Mouse (Mus musculus): ENCODE data around the gene Slc16a1. TPM values are rescaled to one million over a fixed set of nuclear protein-coding genes. Genes with fewer than 3 reads are reported as not detected.
"Not testable (repeated sequence)": the region's sequence is repeated elsewhere in the genome, so short reads cannot be mapped to it uniquely, and the experiment has no call there.

Gene Slc16a1
- polyA plus RNA-seq, 1 experiment from 2014 or later, result 35.6 TPM

DNA sequence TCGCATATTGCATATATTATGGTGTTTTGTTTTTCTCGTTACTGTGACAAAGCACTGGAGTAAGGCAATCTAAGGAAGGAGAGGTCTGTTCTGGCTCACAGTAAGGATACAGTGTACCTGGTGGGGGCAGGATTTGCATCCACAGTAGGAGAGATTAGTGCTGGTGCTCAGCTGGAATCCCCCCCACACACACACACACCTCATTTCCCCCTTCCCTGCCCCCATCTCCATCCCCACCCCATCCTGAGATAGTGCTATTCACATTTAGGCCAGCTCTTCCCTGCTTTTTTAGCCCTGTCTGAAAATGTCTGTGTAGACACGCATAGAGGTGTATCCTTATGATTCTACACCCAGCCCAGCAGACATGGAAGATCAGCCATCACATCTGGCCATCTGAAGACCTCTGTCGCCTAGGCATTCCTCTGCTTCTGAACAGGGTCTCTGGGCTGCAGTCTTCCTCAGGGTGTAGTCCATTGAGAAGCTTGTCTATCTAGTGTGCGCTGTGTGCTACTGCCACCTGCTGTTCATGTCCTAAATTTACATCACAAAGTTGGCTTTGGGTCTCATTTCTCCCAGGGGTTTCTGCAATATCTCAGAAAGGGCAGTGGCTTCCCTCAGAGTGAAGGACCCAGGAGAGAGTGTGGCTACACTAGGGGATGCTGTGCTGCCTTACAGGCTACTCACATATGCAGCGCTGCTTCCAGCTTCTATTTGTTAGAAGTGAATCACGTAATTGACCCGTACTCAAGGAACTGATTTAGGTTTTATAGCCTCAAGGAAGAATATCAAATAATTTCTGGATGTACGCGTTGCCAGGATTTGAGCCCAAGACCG lies 44.4 kb downstream of the Slc16a1 start:
- peak; percentile 43; the same call in 1 of the 2 replicates for ATAC-seq (ENCODE audit: insufficient read depth, low FRiP score, low read depth)
- 58% methylated on average over 11 of the region's 11 CpGs for WGBS

DNA sequence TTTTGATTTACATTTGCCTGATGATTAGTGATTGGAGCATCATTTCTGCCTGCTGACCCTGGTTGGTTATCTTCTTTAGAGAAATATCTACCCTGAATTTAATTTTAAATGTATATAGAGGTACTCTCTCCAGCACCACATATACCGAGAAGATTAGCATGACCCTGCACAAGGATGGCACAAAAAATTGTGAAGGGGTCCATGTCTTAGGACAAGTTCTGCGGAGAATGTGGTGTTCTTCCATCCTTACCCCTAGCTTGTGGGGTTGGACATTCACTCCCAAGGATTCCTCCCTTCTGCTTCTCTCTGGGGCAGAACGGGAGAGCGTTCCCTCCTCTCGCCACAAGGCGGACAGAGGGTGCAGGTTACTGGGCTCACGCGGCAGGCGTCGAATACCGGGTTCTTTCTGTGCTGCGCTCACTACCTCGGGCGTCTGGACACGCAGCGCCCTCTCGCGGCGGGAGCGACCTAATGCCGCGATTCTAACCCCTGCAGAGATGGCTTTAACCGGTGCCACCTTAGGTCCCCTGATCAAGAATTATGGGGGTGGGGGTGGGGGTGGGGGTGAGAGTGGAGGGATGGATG lies 62.4 kb downstream of the Slc16a1 start:
- no peak overlapping the region for H3K4me2 ChIP-seq
- no peaks in the 10 kb centered on the region for H3K27me3 ChIP-seq (replicated peaks)
- WGBS, result 5% methylated on average over 23 of the region's 23 CpGs
- H3K9me3 ChIP-seq, result no peaks in the 10 kb centered on the region
- no peaks in the 10 kb centered on the region for H3K4me1 ChIP-seq
- no peak overlapping the region for H3K27ac ChIP-seq
- H3K9ac ChIP-seq, result no peak overlapping the region
- no peak overlapping the region for H3K4me3 ChIP-seq (replicated peaks)
- H3K36me3 ChIP-seq, result no peaks in the 10 kb centered on the region
- peak; percentile 79 for ATAC-seq (ENCODE audit: insufficient read depth, low FRiP score, low read depth)

More for the DNA sequence above, 44.4 kb downstream of the Slc16a1 start:
- no peak overlapping the region for H3K4me3 ChIP-seq (replicated peaks)
- no peaks in the 10 kb centered on the region for H3K27me3 ChIP-seq (replicated peaks)
- no peak overlapping the region for H3K9ac ChIP-seq
- no peaks in the 10 kb centered on the region for H3K36me3 ChIP-seq
- H3K27ac ChIP-seq, result no peak overlapping the region
- H3K4me1 ChIP-seq, result no peaks in the 10 kb centered on the region
- no peak overlapping the region for H3K4me2 ChIP-seq
- H3K9me3 ChIP-seq, result no peaks in the 10 kb centered on the region

DNA sequence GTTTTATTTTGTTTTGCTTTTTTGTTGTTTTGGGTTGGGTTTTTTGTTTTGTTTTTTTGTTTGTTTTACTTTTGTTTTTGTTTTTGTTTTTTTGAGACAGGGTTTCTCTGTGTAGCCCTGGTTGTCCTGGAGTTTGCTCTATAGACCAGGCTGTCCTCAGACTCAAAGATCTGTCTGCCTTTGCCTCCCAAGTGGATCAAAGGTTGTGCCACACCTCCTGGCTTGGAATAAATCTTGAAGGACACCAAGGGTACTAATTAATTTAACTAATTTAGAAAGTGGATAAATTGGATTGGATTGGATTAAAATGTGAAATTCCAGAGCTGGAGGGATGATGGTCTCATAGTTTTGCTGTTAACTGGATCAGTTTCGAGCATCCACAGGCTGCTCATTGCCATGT lies 63.3 kb downstream of the Slc16a1 start:
- ATAC-seq (ENCODE audit: insufficient read depth, low FRiP score, low read depth), result no peak
- Histone ChIP-seq H3K4me3 (replicated peaks) (no peak overlapping the region), H3K27me3 (replicated peaks) (no peaks in the 10 kb centered on the region), H3K36me3 (no peaks in the 10 kb centered on the region), H3K4me2 (no peak overlapping the region), H3K27ac (no peak overlapping the region), H3K9ac (no peak overlapping the region), H3K4me1 (no peaks in the 10 kb centered on the region), H3K9me3 (no peaks in the 10 kb centered on the region)
- WGBS, result 67% methylated on average over 1 of the region's 1 CpGs

DNA sequence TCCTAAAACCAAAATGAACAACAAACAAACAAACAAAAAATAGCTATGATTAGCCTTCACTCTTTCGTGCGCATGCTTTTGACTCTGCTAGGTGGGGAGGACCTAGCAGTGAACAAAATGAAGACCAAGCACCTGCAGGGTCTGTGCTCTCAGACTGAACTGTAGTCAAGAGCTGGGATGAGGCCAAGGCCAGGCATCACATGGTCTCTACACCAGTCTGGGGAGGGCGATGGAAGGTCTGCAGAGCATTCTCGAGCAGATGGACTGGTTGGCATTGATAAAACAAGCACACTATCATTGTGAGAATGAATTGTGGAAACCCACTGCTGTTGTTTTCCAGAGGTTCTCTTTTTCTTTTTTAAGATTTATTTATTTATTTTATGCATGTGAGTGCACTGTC lies 65.5 kb downstream of the Slc16a1 start:
- no peaks in the 10 kb centered on the region for H3K4me1 ChIP-seq
- no peaks in the 10 kb centered on the region for H3K27me3 ChIP-seq (replicated peaks)
- H3K9me3 ChIP-seq, result no peaks in the 10 kb centered on the region
- ATAC-seq (ENCODE audit: insufficient read depth, low FRiP score, low read depth), result no peak
- H3K4me3 ChIP-seq (replicated peaks), result no peak overlapping the region
- no peaks in the 10 kb centered on the region for H3K36me3 ChIP-seq
- H3K4me2 ChIP-seq, result no peak overlapping the region
- H3K9ac ChIP-seq, result no peak overlapping the region
- no peak overlapping the region for H3K27ac ChIP-seq
- WGBS, result 91% methylated on average over 4 of the region's 4 CpGs

DNA sequence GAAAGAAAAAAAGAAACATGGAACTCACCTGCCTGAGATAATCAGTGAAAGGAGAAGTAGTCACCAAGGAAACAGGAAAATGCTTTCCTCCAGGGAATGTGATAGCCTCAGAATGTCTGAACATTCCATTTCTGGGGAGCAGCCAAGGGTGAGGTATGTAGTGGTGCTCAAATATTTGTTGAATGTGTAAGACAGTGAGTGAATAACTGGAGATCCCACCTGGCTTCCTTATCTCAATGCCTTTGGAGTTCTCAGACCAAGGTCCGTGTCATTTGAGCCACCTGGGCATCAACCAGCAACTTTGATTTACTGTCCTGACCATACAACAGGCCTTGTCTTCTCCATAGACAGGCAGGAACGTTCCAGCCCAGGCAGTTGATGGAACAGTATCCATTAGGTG lies 68.0 kb downstream of the Slc16a1 start:
- no peaks in the 10 kb centered on the region for H3K27me3 ChIP-seq (replicated peaks)
- H3K9me3 ChIP-seq, result no peaks in the 10 kb centered on the region
- no peak overlapping the region for H3K27ac ChIP-seq
- H3K4me2 ChIP-seq, result no peak overlapping the region
- 55% methylated on average over 2 of the region's 2 CpGs for WGBS
- no peak overlapping the region for H3K9ac ChIP-seq
- no peak overlapping the region for H3K4me3 ChIP-seq (replicated peaks)
- H3K4me1 ChIP-seq, result no peaks in the 10 kb centered on the region
- no peak for ATAC-seq (ENCODE audit: insufficient read depth, low FRiP score, low read depth)
- H3K36me3 ChIP-seq, result no peaks in the 10 kb centered on the region

DNA sequence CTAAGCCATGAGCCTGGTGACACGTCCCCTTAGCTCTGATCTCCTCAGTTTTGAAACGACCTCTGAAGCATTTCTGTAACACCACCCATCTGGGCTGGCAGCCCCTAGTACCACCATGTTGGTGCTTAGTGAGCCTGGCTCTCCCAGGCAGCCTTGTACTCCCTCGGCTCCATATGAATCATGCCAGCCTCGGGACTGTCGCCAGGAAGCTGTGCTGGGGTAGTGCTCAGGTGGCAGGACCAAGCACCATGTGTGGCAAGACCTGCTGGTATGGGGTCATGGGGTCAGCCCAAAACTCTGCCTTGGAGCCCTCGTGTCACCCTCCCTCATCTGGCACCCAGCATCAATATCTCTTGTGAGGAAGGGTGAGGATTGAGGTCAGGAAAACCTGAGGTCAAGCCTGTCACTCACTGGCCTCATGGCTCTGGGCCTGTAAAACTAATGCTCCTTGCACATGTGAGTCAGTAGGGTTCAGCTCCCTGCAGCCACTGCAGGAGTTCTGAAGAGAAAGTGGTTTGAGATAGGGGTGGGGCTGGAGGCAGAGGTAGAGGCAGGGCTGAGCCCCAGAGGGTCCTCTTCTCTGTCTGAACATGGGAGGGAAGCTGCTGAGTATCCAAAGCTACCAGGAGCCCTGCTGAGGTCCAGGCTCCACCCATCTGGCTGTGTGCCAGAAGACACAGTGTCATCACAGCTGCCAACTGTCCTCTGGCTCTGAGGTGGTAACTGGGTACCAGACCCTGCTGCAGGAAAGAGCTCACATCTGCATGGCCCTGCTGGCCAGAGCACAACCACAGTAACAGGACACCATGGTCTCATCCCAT lies 68.7 kb downstream of the Slc16a1 start:
- H3K9ac ChIP-seq; H3K4me2 ChIP-seq; H3K27me3 ChIP-seq (replicated peaks); H3K4me3 ChIP-seq (replicated peaks); H3K4me1 ChIP-seq; H3K36me3 ChIP-seq; H3K27ac ChIP-seq; H3K9me3 ChIP-seq: not testable (repeated sequence)
- WGBS, result 63% methylated on average over 6 of the region's 6 CpGs
- peak; percentile 63; the same call in 1 of the 2 replicates for ATAC-seq (ENCODE audit: insufficient read depth, low FRiP score, low read depth)

DNA sequence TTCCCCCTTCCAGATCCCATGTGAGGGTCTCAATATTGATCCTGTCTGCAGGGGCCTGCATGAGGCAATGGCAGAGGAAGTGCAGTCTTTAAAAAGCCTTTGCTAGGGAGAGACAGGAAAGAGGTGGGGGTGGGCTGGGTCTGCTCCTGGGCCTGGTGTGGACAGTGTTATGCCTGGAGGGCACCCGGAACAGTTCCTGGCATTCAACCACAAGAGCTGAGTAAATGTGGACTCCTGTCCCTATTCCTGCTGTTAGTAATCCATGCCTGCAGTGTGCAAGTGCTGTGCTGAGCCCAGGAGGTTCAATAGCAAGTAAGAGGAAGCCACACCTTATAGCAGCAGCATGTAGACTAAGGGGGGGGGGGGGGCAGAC lies 69.3 kb downstream of the Slc16a1 start:
- H3K4me3 ChIP-seq (replicated peaks); H3K27ac ChIP-seq; H3K9me3 ChIP-seq; H3K4me2 ChIP-seq; H3K4me1 ChIP-seq; H3K27me3 ChIP-seq (replicated peaks); H3K9ac ChIP-seq; H3K36me3 ChIP-seq: not testable (repeated sequence)
- 0 out of 2 replicates have a peak, but pooled peaks have one; percentile 18 for ATAC-seq (ENCODE audit: insufficient read depth, low FRiP score, low read depth)
- WGBS, result 35% methylated on average over 1 of the region's 1 CpGs

Other genes with a start within 250 kb of the Slc16a1 start
- 14.8 and 16.3 TPM in 2 replicates for gene Lrig2, start 126.8 kb upstream of the Slc16a1 start, polyA plus RNA-seq (2015; fragmentation: Nextera tagmentation; extraction: Ambion mirVana)
- gene Ppm1j, start 142.4 kb downstream of the Slc16a1 start, polyA plus RNA-seq (2015; fragmentation: Nextera tagmentation; extraction: Ambion mirVana), result 3.1 and 4.1 TPM in 2 replicates
- gene Fam19a3, start 143.2 kb downstream of the Slc16a1 start, polyA plus RNA-seq (2015; fragmentation: Nextera tagmentation; extraction: Ambion mirVana), result 0.10 and 0.21 TPM in 2 replicates
- gene Rhoc, start 149.7 kb downstream of the Slc16a1 start, polyA plus RNA-seq (2015; fragmentation: Nextera tagmentation; extraction: Ambion mirVana), result 156 and 157 TPM in 2 replicates
- gene Mov10, start 179.9 kb downstream of the Slc16a1 start, polyA plus RNA-seq (2015; fragmentation: Nextera tagmentation; extraction: Ambion mirVana), result 86.1 and 95.2 TPM in 2 replicates
- gene St7l, start 225.3 kb downstream of the Slc16a1 start, polyA plus RNA-seq (2015; fragmentation: Nextera tagmentation; extraction: Ambion mirVana), result 34.4 and 37.5 TPM in 2 replicates
- 178 and 186 TPM in 2 replicates for gene Capza1, start 225.8 kb downstream of the Slc16a1 start, polyA plus RNA-seq (2015; fragmentation: Nextera tagmentation; extraction: Ambion mirVana)

Data from stomach, embryonic 15.5 days (tissue).